Mouse (Mus musculus) myocyte (in vitro differentiated cells): ENCODE results near the gene Syt15. TPM values are rescaled to one million over a fixed set of nuclear protein-coding genes. Genes with fewer than 3 reads are reported as not detected.

ENCODE experiments used
- H3K27me3 ChIP-seq: one replicate; pipeline ENCODE4 v1.6.1; 2011; ENCODE audit not compliant: control insufficient read depth, insufficient read depth, insufficient read length
- H3K36me3 ChIP-seq: one replicate; pipeline ENCODE4 v1.6.1; 2011; ENCODE audit not compliant: control insufficient read depth, insufficient read depth
- H3K4me2 ChIP-seq: one replicate; pipeline ENCODE4 v1.6.1; 2011; ENCODE audit warnings: low read depth, control low read depth
- H3K4me3 ChIP-seq: one replicate; pipeline ENCODE4 v1.5.1; 2011; ENCODE audit warnings: mild to moderate bottlenecking, control low read depth, moderate library complexity
- H3K79me2 ChIP-seq: one replicate; pipeline ENCODE4 v1.6.1; 2011; ENCODE audit not compliant: control insufficient read depth, insufficient read depth
- H3ac ChIP-seq: one replicate; pipeline ENCODE4 v1.6.1; 2011; ENCODE audit not compliant: control insufficient read depth, insufficient read length
- CEBPB ChIP-seq: IDR thresholded peaks from 2 replicates; pipeline ENCODE4 v1.6.1; 2011; ENCODE audit warnings: mild to moderate bottlenecking, moderate library complexity; ENCODE audit not compliant: poor library complexity, insufficient read depth, severe bottlenecking
- E2F4 ChIP-seq: IDR thresholded peaks from one replicate; pipeline ENCODE4 v1.6.1; 2011; ENCODE audit warnings: mild to moderate bottlenecking, control low read depth, moderate library complexity; ENCODE audit not compliant: insufficient read depth
- MAX ChIP-seq: IDR thresholded peaks from one replicate; pipeline ENCODE4 v1.6.1; 2011; ENCODE audit warnings: low read depth, mild to moderate bottlenecking, control low read depth
- MYOD1 ChIP-seq, 3 experiments: IDR thresholded peaks; one replicate each; pipeline ENCODE4 v1.6.1; 2011; ENCODE audit warnings: control low read depth in 2 of 3, low read depth in 2 of 3, mild to moderate bottlenecking in 2 of 3, moderate library complexity in 1 of 3; ENCODE audit not compliant: insufficient read length in 2 of 3, control insufficient read depth in 1 of 3
- MYOG ChIP-seq, 3 experiments: IDR thresholded peaks; one replicate each; pipeline ENCODE4 v1.6.1; 2011; ENCODE audit warnings: control low read depth in 2 of 3, low read depth in 2 of 3, mild to moderate bottlenecking in 2 of 3; ENCODE audit not compliant: insufficient read length in 2 of 3, control insufficient read depth in 1 of 3, insufficient read depth in 1 of 3
- POLR2A ChIP-seq: IDR thresholded peaks from one replicate; pipeline ENCODE4 v1.6.1; 2011; ENCODE audit warnings: low read depth, mild to moderate bottlenecking, control low read depth, moderate library complexity; ENCODE audit not compliant: insufficient read length
- POLR2AphosphoS2 ChIP-seq: IDR thresholded peaks from one replicate; pipeline ENCODE4 v1.6.1; 2011; ENCODE audit warnings: low read depth, control low read depth; ENCODE audit not compliant: insufficient read length
- REST ChIP-seq: IDR thresholded peaks from one replicate; pipeline ENCODE4 v1.6.1; 2011; ENCODE audit warnings: mild to moderate bottlenecking, control low read depth, moderate library complexity; ENCODE audit not compliant: insufficient read depth, insufficient read length
- SRF ChIP-seq: IDR thresholded peaks from one replicate; pipeline ENCODE4 v1.6.1; 2011; ENCODE audit warnings: low read depth; ENCODE audit not compliant: control insufficient read depth, insufficient read length
- TCF12 ChIP-seq: IDR thresholded peaks from one replicate; pipeline ENCODE4 v1.6.1; 2011; ENCODE audit warnings: mild to moderate bottlenecking, control low read depth; ENCODE audit not compliant: poor library complexity, insufficient read depth, severe bottlenecking
- TCF3 ChIP-seq: IDR thresholded peaks from one replicate; pipeline ENCODE4 v1.6.1; 2011; ENCODE audit warnings: low read depth, control low read depth; ENCODE audit not compliant: insufficient read length
- USF1 ChIP-seq: IDR thresholded peaks from one replicate; pipeline ENCODE4 v1.6.1; 2011; ENCODE audit warnings: low read depth, mild to moderate bottlenecking, control low read depth, moderate library complexity
- polyA plus RNA-seq: library from polyadenylated mRNA; unstranded; fragments of >200 nt; fragmentation: generic; extraction: Trizol; gene quantifications from one replicate; pipeline ENCODE4 v1.2.1, GENCODE M21; 2012; ENCODE audit warnings: missing spikeins

Syt15 gene
- polyA plus RNA-seq, 1 experiment: not detected

DNA sequence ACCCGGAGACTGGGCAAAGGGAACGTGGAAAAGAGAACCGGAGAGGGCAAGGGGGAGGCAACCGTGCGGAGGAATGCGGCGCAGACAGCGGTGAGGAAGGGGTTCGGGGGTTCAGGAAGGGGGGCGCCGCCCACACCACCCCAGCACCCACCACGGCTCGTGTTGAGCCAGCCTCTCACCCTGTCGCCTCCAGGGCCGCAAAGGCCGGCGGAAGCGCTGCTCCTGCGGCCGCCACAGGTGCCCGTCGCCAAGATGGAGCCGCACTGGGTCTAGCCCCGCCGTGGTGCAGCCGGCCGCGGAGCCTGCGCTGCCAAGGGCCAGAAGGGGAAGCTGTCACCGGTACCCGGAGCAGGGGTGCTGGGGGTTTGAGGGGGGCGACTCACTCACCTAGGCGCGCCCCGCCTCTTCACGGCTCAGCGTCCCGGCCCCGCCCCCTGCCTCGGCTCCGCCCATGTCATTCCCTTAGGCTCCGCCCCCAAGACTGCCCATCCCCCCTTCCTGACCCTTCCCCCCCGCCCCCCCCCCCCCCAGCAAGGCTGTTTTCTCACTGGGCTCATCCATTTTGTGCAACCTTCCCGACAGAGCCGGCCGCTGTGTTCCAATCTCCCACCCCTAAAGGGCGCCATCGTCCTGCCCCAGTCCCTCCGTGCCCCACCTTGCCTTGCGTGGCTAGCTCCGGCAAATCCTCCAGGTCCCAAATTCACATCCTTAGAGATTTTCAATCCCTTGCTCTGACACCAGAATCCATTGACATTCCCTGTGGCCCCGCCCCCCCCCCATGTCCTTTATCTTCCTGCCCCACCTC is 18.0 kb upstream of the Syt15 start, which contains the start of gene Gprin2:
Gene Gprin2 (minus strand): TSS at position 423 of the 805 bp plus-strand sequence.
- Histone ChIP-seq H3K4me3 (no peak within 1 kb of the TSS), H3K36me3 (no peaks in the 10 kb centered on the region), H3ac (no peak within 1 kb of the TSS), H3K4me2 (peak within 1 kb of the TSS; percentile 50), H3K79me2 (no peaks in the 10 kb centered on the region), H3K27me3 (peaks cover 18% of the 10 kb centered on the region)
- TF ChIP-seq POLR2A (no peak), TCF12 (no peak), CEBPB (no peak), E2F4 (no peak), POLR2AphosphoS2 (no peak)

- Histone ChIP-seq H3K4me2 (no peak overlapping the region), H3K4me3 (no peak overlapping the region), H3K36me3 (no peaks in the 10 kb centered on the region), H3K27me3 (peaks cover 8% of the 10 kb centered on the region), H3ac (no peak overlapping the region), H3K79me2 (no peaks in the 10 kb centered on the region)
- TF ChIP-seq POLR2AphosphoS2: no peak
Observed at GRCm38 (mm10) chr14:34207996-34208395, 11.4 kb upstream of the Syt15 start.

GRCm38 (mm10) chr14:34208651-34209050 is 10.7 kb upstream of the Syt15 start:
- Histone ChIP-seq H3K27me3 (peaks cover 4% of the 10 kb centered on the region), H3K36me3 (no peaks in the 10 kb centered on the region), H3K4me2 (no peak overlapping the region), H3K79me2 (no peaks in the 10 kb centered on the region), H3K4me3 (no peak overlapping the region), H3ac (no peak overlapping the region)
- TF ChIP-seq TCF3: no peak
- no peak for TF ChIP-seq CEBPB
- no peak for TF ChIP-seq TCF12
- no peak for TF ChIP-seq MYOG (IDR thresholded peaks at IDR 0.05; ENCODE audit: control insufficient read depth in 1 of 3, insufficient read depth in 1 of 3, insufficient read length in 2 of 3, low read depth in 2 of 3)
- no peak for TF ChIP-seq POLR2AphosphoS2
- TF ChIP-seq MAX: no peak
- no peak for TF ChIP-seq E2F4
- no peak for TF ChIP-seq SRF
- TF ChIP-seq MYOD1 (IDR thresholded peaks at IDR 0.05; ENCODE audit: control insufficient read depth in 1 of 3, insufficient read length in 2 of 3, low read depth in 2 of 3): no peak
- no peak for TF ChIP-seq USF1
- no peak for TF ChIP-seq REST
- no peak for TF ChIP-seq POLR2A

DNA sequence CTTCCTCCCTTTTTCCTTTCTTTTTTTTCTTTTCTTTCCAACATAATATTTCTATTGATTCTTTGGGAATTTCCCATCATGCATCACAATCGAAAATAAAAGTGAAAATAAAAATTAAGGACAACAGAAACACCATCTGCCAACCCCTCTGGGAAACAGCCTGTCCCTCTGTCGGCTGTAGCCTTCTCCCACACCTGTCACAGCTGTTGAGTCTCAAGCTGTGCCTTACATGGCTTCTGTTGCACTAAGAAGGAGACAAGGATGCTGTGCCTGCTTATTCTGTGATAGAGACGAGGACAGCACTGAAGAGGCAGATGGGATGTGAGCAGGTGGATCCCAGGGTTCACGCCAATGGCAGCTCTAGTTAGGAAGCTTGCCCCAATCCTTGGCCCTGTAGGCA is 10.3 kb upstream of the Syt15 start:
- H3K4me3 ChIP-seq: no peak overlapping the region
- peaks cover 4% of the 10 kb centered on the region for H3K27me3 ChIP-seq
- TF ChIP-seq MAX (no peak), MYOD1 (IDR thresholded peaks at IDR 0.05; ENCODE audit: control insufficient read depth in 1 of 3, insufficient read length in 2 of 3, low read depth in 2 of 3) (peak in 2 of 3 experiments; percentile 66 to 75), REST (no peak), TCF12 (no peak), TCF3 (peak; percentile 29), MYOG (IDR thresholded peaks at IDR 0.05; ENCODE audit: control insufficient read depth in 1 of 3, insufficient read depth in 1 of 3, insufficient read length in 2 of 3, low read depth in 2 of 3) (peak in 2 of 3 experiments; percentile 31 to 64), SRF (no peak)
- no peaks in the 10 kb centered on the region for H3K79me2 ChIP-seq
- H3K36me3 ChIP-seq: no peaks in the 10 kb centered on the region
- no peak overlapping the region for H3K4me2 ChIP-seq
- H3ac ChIP-seq: no peak overlapping the region

DNA sequence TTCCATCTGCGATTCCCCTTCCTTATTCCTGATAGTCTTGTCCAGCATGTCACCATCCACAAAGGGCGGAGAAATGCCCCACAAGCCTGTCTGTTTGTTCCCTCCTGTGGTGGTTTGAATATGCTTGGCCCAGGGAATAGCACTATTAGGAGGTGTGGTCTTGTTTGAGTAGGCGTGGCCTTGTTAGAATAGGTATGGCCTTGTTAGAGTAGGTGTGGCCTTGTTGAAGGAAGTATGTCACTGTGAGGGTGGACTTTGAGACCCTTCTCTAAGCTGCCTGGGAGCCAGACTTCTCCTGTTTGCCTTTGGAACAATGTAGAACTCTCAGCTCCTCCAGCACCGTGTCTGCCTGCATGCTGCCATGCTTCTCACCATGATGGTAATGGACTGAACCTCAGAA is 9.5 kb upstream of the Syt15 start:
- no peaks in the 10 kb centered on the region for H3K36me3 ChIP-seq
- TF ChIP-seq TCF3: no peak
- TF ChIP-seq REST: no peak
- no peak for TF ChIP-seq POLR2AphosphoS2
- TF ChIP-seq MAX: no peak
- TF ChIP-seq CEBPB: no peak
- no peak for TF ChIP-seq USF1
- no peak for TF ChIP-seq SRF
- no peak for TF ChIP-seq MYOD1 (IDR thresholded peaks at IDR 0.05; ENCODE audit: control insufficient read depth in 1 of 3, insufficient read length in 2 of 3, low read depth in 2 of 3)

More for the DNA sequence above, 9.5 kb upstream of the Syt15 start:
- Histone ChIP-seq H3K79me2 (no peaks in the 10 kb centered on the region), H3K4me3 (no peak overlapping the region), H3ac (no peak overlapping the region), H3K27me3 (peaks cover 4% of the 10 kb centered on the region), H3K4me2 (no peak overlapping the region)
